Mouse (Mus musculus) ES-E14 (cell line): ENCODE results near the gene Zan. TPM values are rescaled to one million over a fixed set of nuclear protein-coding genes. Genes with fewer than 3 reads are reported as not detected.

ENCODE experiments used
- DNase-seq: peaks from one replicate; pipeline ENCODE4 v3.0.0-alpha.2; 2013; ENCODE audit warnings: low read depth, low spot score
- H3K27ac ChIP-seq: 2 replicates; pipeline ENCODE4 v1.5.1; 2012; ENCODE audit warnings: low read depth, mild to moderate bottlenecking, low read length, moderate library complexity, mixed read lengths; ENCODE audit not compliant: poor library complexity, insufficient read depth, severe bottlenecking
- H3K36me3 ChIP-seq: 2 replicates; pipeline ENCODE4 v1.6.1; 2012; ENCODE audit warnings: mild to moderate bottlenecking, low read length, moderate library complexity, mixed read lengths; ENCODE audit not compliant: control insufficient read depth, poor library complexity, insufficient read depth, severe bottlenecking
- H3K4me1 ChIP-seq, 2 experiments: fragments of 150-350 bp in 1 of 2; sonication (generic) in 1 of 2; 2 replicates each; pipeline ENCODE4 v1.6.1; 2012; ENCODE audit warnings: low read length in 2 of 2, mild to moderate bottlenecking in 1 of 2, mixed read lengths in 1 of 2; ENCODE audit not compliant: control insufficient read depth in 2 of 2, insufficient read depth in 2 of 2, poor library complexity in 1 of 2
- H3K4me3 ChIP-seq, 2 experiments: fragments of 150-350 bp in 1 of 2; sonication (generic) in 1 of 2; 2 replicates each; pipeline ENCODE4 v1.5.1; 2012; ENCODE audit warnings: low read length in 2 of 2, low read depth in 1 of 2, mild to moderate bottlenecking in 1 of 2, mixed read lengths in 1 of 2; ENCODE audit not compliant: insufficient read depth in 1 of 2, poor library complexity in 1 of 2, severe bottlenecking in 1 of 2
- H3K9ac ChIP-seq: 2 replicates; pipeline ENCODE4 v1.6.1; 2012; ENCODE audit warnings: low read depth, mild to moderate bottlenecking, low read length, mixed read lengths; ENCODE audit not compliant: poor library complexity, insufficient read depth, severe bottlenecking
- H3K9me3 ChIP-seq: fragments of 150-350 bp; sonication (generic); 2 replicates; pipeline ENCODE4 v1.6.1; 2012; ENCODE audit warnings: low read depth, mild to moderate bottlenecking, low read length; ENCODE audit not compliant: control insufficient read depth, insufficient read depth
- CHD2 ChIP-seq: IDR thresholded peaks from 2 replicates; pipeline ENCODE4 v1.6.1; 2014; ENCODE audit warnings: mild to moderate bottlenecking, low read depth, low read length, inconsistent platforms
- HCFC1 ChIP-seq: IDR thresholded peaks from 2 replicates; pipeline ENCODE4 v1.6.1; 2012; ENCODE audit warnings: low read length, inconsistent platforms, borderline replicate concordance; ENCODE audit not compliant: insufficient read depth
- MAFK ChIP-seq: IDR thresholded peaks from 2 replicates; pipeline ENCODE4 v1.6.1; 2014; ENCODE audit warnings: mild to moderate bottlenecking, low read depth, low read length, inconsistent platforms; ENCODE audit not compliant: insufficient read depth
- ZC3H11A ChIP-seq: IDR thresholded peaks from 2 replicates; pipeline ENCODE4 v1.6.1; 2012; ENCODE audit warnings: low read depth, mild to moderate bottlenecking, inconsistent platforms, low read length, borderline replicate concordance
- ZNF384 ChIP-seq: IDR thresholded peaks from 2 replicates; pipeline ENCODE4 v1.6.1; 2012; ENCODE audit warnings: low read depth, low read length, inconsistent platforms
- in situ Hi-C, 2 experiments: fragments of 600-800 bp; cut with MboI; formaldehyde crosslinking; loops; one replicate each; pipeline ENCODE4 v1.15.1; 2025; ENCODE audit warnings: low sequenced_read_pairs in 2 of 2, inconsistent platforms in 1 of 2; ENCODE audit not compliant: unreplicated experiment in 2 of 2
- total RNA-seq: library from RNA; depleted of rRNA; stranded (reverse); fragments of 300-350 nt; gene quantifications from 2 replicates; pipeline ENCODE4 v1.2.3, GENCODE M21; 2012

Zan gene
- total RNA-seq, 1 experiment: 2.6 TPM

GRCm38 (mm10) chr5:137481138-137481537, 4.3 kb upstream of the Zan start:
- no peak overlapping the region for H3K9ac ChIP-seq
- TF ChIP-seq HCFC1 (no peak), MAFK (no peak), ZC3H11A (peak; percentile 47), CHD2 (no peak), ZNF384 (peak; percentile 98)
- no peaks in the 10 kb centered on the region for H3K36me3 ChIP-seq
- no peak overlapping the region for H3K4me3 ChIP-seq
- H3K27ac ChIP-seq: no peak overlapping the region
- no peaks in the 10 kb centered on the region for H3K9me3 ChIP-seq
- in situ Hi-C loops: no loop called here
- peak; percentile 78 for DNase-seq
- peaks cover 0 to 3% of the 10 kb centered on the region in 2 experiments; a peak in 2 of 4 replicates for H3K4me1 ChIP-seq

- Histone ChIP-seq H3K9me3 (no peaks in the 10 kb centered on the region), H3K4me1 (no peaks in the 10 kb centered on the region), H3K27ac (no peak overlapping the region), H3K36me3 (no peaks in the 10 kb centered on the region), H3K4me3 (no peak overlapping the region), H3K9ac (no peak overlapping the region)
- in situ Hi-C loops: no loop called here
- no peak for DNase-seq
- TF ChIP-seq HCFC1 (no peak), ZC3H11A (no peak), CHD2 (no peak)
These were observed 2.5 kb downstream of the Zan start for GRCm38 (mm10) chr5:137474351-137474750.

GRCm38 (mm10) chr5:137472252-137472904, 4.5 kb downstream of the Zan start:
- Histone ChIP-seq H3K4me1 (no peaks in the 10 kb centered on the region), H3K9me3 (no peaks in the 10 kb centered on the region), H3K4me3 (no peak overlapping the region), H3K36me3 (no peaks in the 10 kb centered on the region), H3K27ac (no peak overlapping the region), H3K9ac (no peak overlapping the region)
- TF ChIP-seq CHD2 (no peak), HCFC1 (no peak), MAFK (no peak), ZNF384 (no peak), ZC3H11A (no peak)
- no peak for DNase-seq
- in situ Hi-C loops: no loop called here

GRCm38 (mm10) chr5:137466946-137467345, 9.9 kb downstream of the Zan start:
- H3K36me3 ChIP-seq: no peaks in the 10 kb centered on the region
- no peaks in the 10 kb centered on the region for H3K9me3 ChIP-seq
- no peaks in the 10 kb centered on the region for H3K4me1 ChIP-seq
- in situ Hi-C loops: no loop called here
- H3K9ac ChIP-seq: no peak overlapping the region
- no peak overlapping the region for H3K27ac ChIP-seq
- no peak for DNase-seq
- no peak overlapping the region for H3K4me3 ChIP-seq
- TF ChIP-seq MAFK (no peak), CHD2 (no peak), ZC3H11A (no peak), ZNF384 (no peak), HCFC1 (no peak)
